Comparison of ENCODE assay signal across 14 mouse cellular contexts in genomic region chr11:60787595-60787994, GRCm38 (mm10). TPM values are rescaled to one million over a fixed set of nuclear protein-coding genes. Genes with fewer than 3 reads are reported as not detected.
DNase-seq lines count a peak whose midpoint lies in the region; ATAC-seq and TF ChIP-seq lines count a peak whose summit lies in the region.
"Had no signal": no experiment of that assay in that cellular context is flagged by ENCODE, and none has a peak within 500 bp of the region (broad histone marks: within the 10 kb centered on the region; RNA-seq: fewer than 3 reads in every experiment).

No protein-coding gene starts in this region.

- no peaks in the 10 kb centered on the region for H3K9me3 ChIP-seq in forebrain, embryonic 12.5 days
- H3K9me3 ChIP-seq: hindbrain, embryonic 13.5 days; liver, embryonic 15.5 days had no signal

- no peak for TF ChIP-seq POLR2A in brain, embryonic 14.5 days (IDR thresholded peaks at IDR 0.05; ENCODE audit: borderline replicate concordance, extremely low read depth, insufficient read depth, insufficient read length, poor library complexity, severe bottlenecking)

- no peak overlapping the region for H3K4me3 ChIP-seq in forebrain, embryonic 12.5 days (replicated peaks)
- H3K4me3 ChIP-seq: hindbrain, embryonic 13.5 days; liver, embryonic 15.5 days had no signal

- no peak for ATAC-seq in forebrain, embryonic 12.5 days (ENCODE audit: low FRiP score)

- TF ChIP-seq CTCF in brain, embryonic 14.5 days (IDR thresholded peaks at IDR 0.05; ENCODE audit: borderline replicate concordance, extremely low read depth, insufficient read depth, insufficient read length) = no peak

- no peak overlapping the region for H3K9ac ChIP-seq in forebrain, embryonic 12.5 days
- H3K9ac ChIP-seq: hindbrain, embryonic 13.5 days; liver, embryonic 15.5 days had no signal

- peaks cover 84% of the 10 kb centered on the region for H3K36me3 ChIP-seq in forebrain, embryonic 12.5 days (replicated peaks)

- peak; percentile 14 to 47 for DNase-seq in layer of hippocampus, adult 18-20 months (ENCODE audit: low spot score in 2 of 2)
- DNase-seq in layer of hippocampus, postnatal 25 days (ENCODE audit: extremely low spot score in 1 of 2, low spot score in 1 of 2) = no peak
- peak; percentile 24 for DNase-seq in brain, embryonic 14.5 days (ENCODE audit: low read depth)
- peak; percentile 72 for DNase-seq in gastrocnemius, postnatal 25 days
- peak; percentile 16 to 22 for DNase-seq in layer of hippocampus, postnatal 14 days (ENCODE audit: low spot score in 2 of 2)
- DNase-seq in spleen, adult 12 weeks (ENCODE audit: low spot score) = no peak
- DNase-seq in cerebellum, adult 8-10 months = no peak
- DNase-seq: adrenal gland, postnatal 25 days; cerebellum, adult 18-20 months; kidney, adult 2 months; thymus, adult 2 months had no signal

- H3K27me3 ChIP-seq in forebrain, embryonic 12.5 days = no peaks in the 10 kb centered on the region
- H3K27me3 ChIP-seq: hindbrain, embryonic 13.5 days; liver, embryonic 15.5 days had no signal

- H3K4me1 ChIP-seq in forebrain, embryonic 12.5 days = no peaks in the 10 kb centered on the region; the same call in 1 of the 2 replicates

- H3K4me2 ChIP-seq in forebrain, embryonic 12.5 days = no peak overlapping the region
- H3K4me2 ChIP-seq: hindbrain, embryonic 13.5 days; liver, embryonic 15.5 days had no signal

- WGBS in forebrain, embryonic 12.5 days = 59% methylated on average over 1 of the region's 1 CpGs

- no peak overlapping the region for H3K27ac ChIP-seq in forebrain, embryonic 12.5 days
- H3K27ac ChIP-seq: hindbrain, embryonic 13.5 days; liver, embryonic 15.5 days had no signal

RNA-seq across cellular contexts. Expression of gene Smcr8, which starts 10.3 kb away (rescaled TPM):
- total RNA-seq in layer of hippocampus, adult 18-20 months (2021) = 10 to 100 TPM; 32.9 to 34.1 TPM
- 10 to 100 TPM; 29.1 to 30.6 TPM for total RNA-seq in layer of hippocampus, postnatal 25 days (2021)
- 9.9 and 13.0 TPM in 2 replicates for polyA plus RNA-seq in brain, embryonic 14.5 days (2012; rRNA removed)
- total RNA-seq in gastrocnemius, postnatal 25 days (2021) = 10 to 100 TPM; 13.4 to 15.3 TPM
- 10 to 100 TPM; 25.0 to 26.6 TPM for total RNA-seq in layer of hippocampus, postnatal 14 days (2021)
- 11.0 and 11.5 TPM in 2 replicates for polyA plus RNA-seq in forebrain, embryonic 12.5 days (2016; fragmentation: Nextera tagmentation; extraction: Ambion mirVana)

RNA-seq across cellular contexts. Expression of gene Top3a, which starts 10.4 kb away (rescaled TPM):
- 1 to 10 TPM; 5.7 to 6.0 TPM for total RNA-seq in layer of hippocampus, adult 18-20 months (2021)
- total RNA-seq in layer of hippocampus, postnatal 25 days (2021) = 1 to 10 TPM; 5.0 to 6.2 TPM
- 10.2 TPM in 2 replicates for polyA plus RNA-seq in brain, embryonic 14.5 days (2012; rRNA removed)
- total RNA-seq in gastrocnemius, postnatal 25 days (2021) = 1 to 10 TPM; 3.2 to 3.3 TPM
- total RNA-seq in layer of hippocampus, postnatal 14 days (2021) = 1 to 10 TPM; 4.2 to 5.8 TPM
- polyA plus RNA-seq in forebrain, embryonic 12.5 days (2016; fragmentation: Nextera tagmentation; extraction: Ambion mirVana) = 20.5 and 21.1 TPM in 2 replicates

RNA-seq across cellular contexts. Expression of gene Shmt1, which starts 23.9 kb away (rescaled TPM):
- 1 to 10 TPM; 5.1 to 7.2 TPM for total RNA-seq in layer of hippocampus, adult 18-20 months (2021)
- 1 to 10 TPM; 4.9 to 7.4 TPM for total RNA-seq in layer of hippocampus, postnatal 25 days (2021)
- polyA plus RNA-seq in brain, embryonic 14.5 days (2012; rRNA removed) = 6.5 and 13.4 TPM in 2 replicates
- total RNA-seq in gastrocnemius, postnatal 25 days (2021) = 10 to 100 TPM in 1 of 2 experiments, 1 to 10 TPM in 1; 9.1 to 12.2 TPM
- total RNA-seq in layer of hippocampus, postnatal 14 days (2021) = 1 to 10 TPM; 4.9 to 6.8 TPM
- 49.9 and 52.6 TPM in 2 replicates for polyA plus RNA-seq in forebrain, embryonic 12.5 days (2016; fragmentation: Nextera tagmentation; extraction: Ambion mirVana)

RNA-seq across cellular contexts. Expression of gene Dhrs7b, which starts 42.8 kb away (rescaled TPM):
- 10 to 100 TPM; 27.2 to 30.8 TPM for total RNA-seq in layer of hippocampus, adult 18-20 months (2021)
- total RNA-seq in layer of hippocampus, postnatal 25 days (2021) = 10 to 100 TPM; 27.6 to 31.5 TPM
- 15.5 and 16.2 TPM in 2 replicates for polyA plus RNA-seq in brain, embryonic 14.5 days (2012; rRNA removed)
- total RNA-seq in gastrocnemius, postnatal 25 days (2021) = 10 to 100 TPM; 19.1 to 22.0 TPM
- 10 to 100 TPM; 27.3 to 31.4 TPM for total RNA-seq in layer of hippocampus, postnatal 14 days (2021)
- 23.5 and 27.2 TPM in 2 replicates for polyA plus RNA-seq in forebrain, embryonic 12.5 days (2016; fragmentation: Nextera tagmentation; extraction: Ambion mirVana)

RNA-seq across cellular contexts. Expression of gene Mief2, which starts 59.4 kb away (rescaled TPM):
- 10 to 100 TPM; 22.9 to 26.2 TPM for total RNA-seq in layer of hippocampus, adult 18-20 months (2021)
- total RNA-seq in layer of hippocampus, postnatal 25 days (2021) = 10 to 100 TPM; 22.8 to 26.1 TPM
- polyA plus RNA-seq in brain, embryonic 14.5 days (2012; rRNA removed) = 27.9 and 29.9 TPM in 2 replicates
- total RNA-seq in gastrocnemius, postnatal 25 days (2021) = 10 to 100 TPM; 73.9 to 91.2 TPM
- 10 to 100 TPM; 23.7 to 23.8 TPM for total RNA-seq in layer of hippocampus, postnatal 14 days (2021)
- polyA plus RNA-seq in forebrain, embryonic 12.5 days (2016; fragmentation: Nextera tagmentation; extraction: Ambion mirVana) = 15.4 and 17.9 TPM in 2 replicates

Comparison
In these comparisons a context has a peak if more than half of its experiments do, and no peak if none do; other contexts are left out.
1. DNase-seq: peak in layer of hippocampus, adult 18-20 months (2 of 2), brain, embryonic 14.5 days (single experiment), gastrocnemius, postnatal 25 days (single experiment) and layer of hippocampus, postnatal 14 days (2 of 2); none in layer of hippocampus, postnatal 25 days (0 of 2), spleen, adult 12 weeks (single experiment) and cerebellum, adult 8-10 months (single experiment).